Mouse (Mus musculus): Measurements from ENCODE around the gene Dhx38.

Gene Dhx38

GRCm38 (mm10) chr8:109544049-109544448, 21.6 kb downstream of the Dhx38 start:
- no peak for DNase-seq

- no peak for DNase-seq
These were observed 22.7 kb downstream of the Dhx38 start for GRCm38 (mm10) chr8:109542748-109543519.

GRCm38 (mm10) chr8:109542165-109542564, 23.5 kb downstream of the Dhx38 start:
- no peak for DNase-seq

- peak; percentile 62 to 88 for DNase-seq
These were observed 29.0 kb downstream of the Dhx38 start for GRCm38 (mm10) chr8:109536703-109537102.

GRCm38 (mm10) chr8:109535140-109535990, 30.3 kb downstream of the Dhx38 start:
- DNase-seq: peak; percentile 18 to 66

- no peak for DNase-seq
These were observed 41.7 kb downstream of the Dhx38 start for GRCm38 (mm10) chr8:109524008-109524407.

- no peak for DNase-seq
These were observed 60.1 kb downstream of the Dhx38 start for GRCm38 (mm10) chr8:109505560-109505959.

GRCm38 (mm10) chr8:109503566-109503965, 62.1 kb downstream of the Dhx38 start:
- no peak for DNase-seq

GRCm38 (mm10) chr8:109499009-109499717, 66.5 kb downstream of the Dhx38 start:
- no peak for DNase-seq
